Mouse (Mus musculus) kidney, embryonic 14.5 days (tissue): ENCODE results near the gene Selenok. TPM values are rescaled to one million over a fixed set of nuclear protein-coding genes. Genes with fewer than 3 reads are reported as not detected.
A peak's percentile ranks its signal among the peaks of the same experiment; 100 is the strongest.

Experiments
- ATAC-seq: fragments of 200-750 bp; cut with Nextera tagmentation; 2 replicates; pipeline ENCODE4 v1.8.0; 2017; ENCODE audit warnings: moderate number of reproducible peaks, mild to moderate bottlenecking, moderate TSS enrichment, moderate library complexity; ENCODE audit not compliant: low FRiP score, low TSS enrichment
- H3K27ac ChIP-seq: fragments of 300-500 bp; sonication (generic); 2 replicates; pipeline ENCODE4 v1.5.1; 2014; ENCODE audit warnings: low read depth, mild to moderate bottlenecking, low read length, moderate library complexity, mixed read lengths
- H3K27me3 ChIP-seq: fragments of 300-500 bp; sonication (generic); 2 replicates; pipeline ENCODE4 v1.6.1; 2014; ENCODE audit warnings: mild to moderate bottlenecking, low read length; ENCODE audit not compliant: control insufficient read depth, insufficient read depth
- H3K36me3 ChIP-seq: fragments of 300-500 bp; sonication (generic); 2 replicates; pipeline ENCODE4 v1.6.1; 2014; ENCODE audit warnings: low read length, mixed read lengths; ENCODE audit not compliant: control insufficient read depth, insufficient read depth
- H3K4me1 ChIP-seq: fragments of 300-500 bp; sonication (generic); 2 replicates; pipeline ENCODE4 v1.6.1; 2014; ENCODE audit warnings: low read length, mixed read lengths; ENCODE audit not compliant: control insufficient read depth, insufficient read depth
- H3K4me2 ChIP-seq: fragments of 300-500 bp; sonication (generic); replicated peaks from 2 replicates; pipeline ENCODE4 v1.6.1; 2014; ENCODE audit warnings: low read depth, mild to moderate bottlenecking, low read length
- H3K4me3 ChIP-seq: fragments of 300-500 bp; sonication (generic); 2 replicates; pipeline ENCODE4 v1.5.1; 2014; ENCODE audit warnings: mild to moderate bottlenecking, low read length
- H3K9ac ChIP-seq: fragments of 300-500 bp; sonication (generic); 2 replicates; pipeline ENCODE4 v1.6.1; 2014; ENCODE audit warnings: low read depth, mild to moderate bottlenecking, low read length, moderate library complexity
- H3K9me3 ChIP-seq: fragments of 300-500 bp; sonication (generic); 2 replicates; pipeline ENCODE4 v1.6.1; 2016; ENCODE audit warnings: low read length; ENCODE audit not compliant: control insufficient read depth
- WGBS: fragments of 180-500 bp; shearing (Covaris S2); extraction: QIAGEN DNeasy Blood & Tissue Kit; methylation state at CpG from one replicate; pipeline ENCODE4 v1.1.7; 2014; 5-methylcytosine and 5-hydroxymethylcytosine counted together
- polyA plus RNA-seq: library from polyadenylated mRNA; unstranded; fragments of >200 nt; fragmentation: Nextera tagmentation; extraction: Ambion mirVana; gene quantifications from 2 replicates; pipeline ENCODE4 v1.2.1, GENCODE M21; 2014

Gene Selenok
- polyA plus RNA-seq, 1 experiment from 2014 or later, result 203 TPM

GRCm38 (mm10) chr14:30008733-30009575 lies 40.8 kb downstream of the Selenok start, which contains the start of the genes Il17rb and Chdh:
Gene Il17rb (minus strand): TSS chr14:30008896.
Gene Chdh (plus strand): TSS chr14:30009023.
- H3K27ac ChIP-seq, result no peak within 1 kb of the TSS
- H3K9me3 ChIP-seq, result no peaks in the 10 kb centered on the region
- WGBS, result 8% methylated on average over 54 of the region's 54 CpGs
- H3K4me2 ChIP-seq, result peak within 1 kb of the TSS; percentile 78
- 0 out of 2 replicates have a peak, but pooled peaks cover 8% of the 10 kb centered on the region for H3K4me1 ChIP-seq
- H3K36me3 ChIP-seq, result no peaks in the 10 kb centered on the region
- peak within 1 kb of the TSS; percentile 55 for H3K9ac ChIP-seq
- peak; percentile 76 for ATAC-seq
- H3K4me3 ChIP-seq, result peak within 1 kb of the TSS; percentile 42
- H3K27me3 ChIP-seq, result peaks cover 5% of the 10 kb centered on the region; the same call in 1 of the 2 replicates

DNA sequence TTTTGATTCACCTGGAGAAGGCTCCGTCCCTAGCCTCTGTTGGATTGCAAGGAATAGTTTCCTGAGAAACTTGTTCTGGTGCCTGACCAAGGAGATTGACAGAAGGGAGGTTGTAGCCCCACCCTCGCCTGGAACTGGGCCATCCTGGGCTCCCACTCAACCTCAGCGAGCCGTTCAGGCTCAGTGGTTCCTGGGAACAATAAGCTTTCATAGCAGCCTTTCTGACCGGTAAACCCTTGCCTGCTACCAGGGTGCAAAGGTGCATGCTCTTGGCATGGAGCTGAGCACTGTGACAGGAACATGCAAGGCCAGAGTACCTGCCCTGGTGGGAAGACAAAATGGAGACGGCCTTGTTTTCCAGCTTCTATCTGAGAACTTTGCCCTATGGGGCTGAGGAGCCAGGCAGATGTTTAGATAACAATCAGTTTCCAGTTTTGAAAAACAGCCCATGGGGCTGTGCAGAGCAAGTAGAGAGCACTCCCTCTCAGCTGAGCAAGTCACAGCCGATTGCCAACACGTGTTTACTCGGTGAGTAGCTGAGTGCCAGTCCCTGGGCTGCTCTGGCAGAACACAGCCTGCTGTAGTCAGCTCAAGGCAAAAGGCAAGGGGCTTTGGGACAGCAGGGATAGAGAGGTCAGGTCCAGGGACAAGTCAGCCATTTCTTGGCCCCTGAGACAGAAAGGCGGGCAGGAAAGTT lies 41.9 kb downstream of the Selenok start:
- peak; percentile 36; the same call in 1 of the 2 replicates for ATAC-seq
- H3K4me3 ChIP-seq, result no peak overlapping the region
- peaks cover 5% of the 10 kb centered on the region; the same call in 1 of the 2 replicates for H3K27me3 ChIP-seq
- H3K4me2 ChIP-seq, result no peak overlapping the region
- H3K9ac ChIP-seq, result no peak overlapping the region
- no peaks in the 10 kb centered on the region for H3K9me3 ChIP-seq
- H3K27ac ChIP-seq, result no peak overlapping the region
- WGBS, result 62% methylated on average over 10 of the region's 10 CpGs
- H3K36me3 ChIP-seq, result no peaks in the 10 kb centered on the region
- H3K4me1 ChIP-seq, result 0 out of 2 replicates have a peak, but pooled peaks cover 8% of the 10 kb centered on the region

- H3K4me3 ChIP-seq, result no peak overlapping the region
- no peak overlapping the region for H3K9ac ChIP-seq
- H3K27ac ChIP-seq, result no peak overlapping the region
- no peaks in the 10 kb centered on the region for H3K36me3 ChIP-seq
- 71% methylated on average over 10 of the region's 10 CpGs for WGBS
- 0 out of 2 replicates have a peak, but pooled peaks cover 8% of the 10 kb centered on the region for H3K4me1 ChIP-seq
- no peak overlapping the region for H3K4me2 ChIP-seq
- ATAC-seq, result no peak
- H3K27me3 ChIP-seq, result peaks cover 5% of the 10 kb centered on the region; the same call in 1 of the 2 replicates
- no peaks in the 10 kb centered on the region for H3K9me3 ChIP-seq
Observed at GRCm38 (mm10) chr14:30011886-30012560, 43.9 kb downstream of the Selenok start.

DNA sequence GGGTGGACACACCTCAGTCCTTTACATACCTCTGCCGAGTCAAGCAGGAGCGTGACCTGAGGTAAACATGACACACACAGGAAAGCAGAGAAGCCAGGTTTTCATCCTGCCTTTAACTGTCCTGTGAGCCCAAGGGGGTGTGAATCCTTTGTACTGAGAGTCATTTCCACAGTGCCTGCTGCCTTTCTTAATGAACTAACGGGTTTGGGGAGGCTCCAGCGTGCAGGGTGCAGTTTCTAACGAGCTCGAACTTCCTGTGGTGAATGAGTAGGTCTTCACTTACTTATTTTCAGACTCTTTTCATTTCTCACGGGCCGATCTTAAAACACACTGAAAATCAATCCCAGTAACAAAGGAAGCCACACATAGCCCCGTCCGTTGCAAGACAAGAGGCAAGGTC lies 46.4 kb downstream of the Selenok start:
- no peaks in the 10 kb centered on the region for H3K9me3 ChIP-seq
- no peaks in the 10 kb centered on the region for H3K36me3 ChIP-seq
- 47% methylated on average over 10 of the region's 10 CpGs for WGBS
- H3K9ac ChIP-seq, result no peak overlapping the region
- no peak for ATAC-seq
- H3K4me3 ChIP-seq, result no peak overlapping the region
- no peak overlapping the region for H3K4me2 ChIP-seq
- no peaks in the 10 kb centered on the region for H3K4me1 ChIP-seq
- no peaks in the 10 kb centered on the region for H3K27me3 ChIP-seq
- no peak overlapping the region for H3K27ac ChIP-seq

DNA sequence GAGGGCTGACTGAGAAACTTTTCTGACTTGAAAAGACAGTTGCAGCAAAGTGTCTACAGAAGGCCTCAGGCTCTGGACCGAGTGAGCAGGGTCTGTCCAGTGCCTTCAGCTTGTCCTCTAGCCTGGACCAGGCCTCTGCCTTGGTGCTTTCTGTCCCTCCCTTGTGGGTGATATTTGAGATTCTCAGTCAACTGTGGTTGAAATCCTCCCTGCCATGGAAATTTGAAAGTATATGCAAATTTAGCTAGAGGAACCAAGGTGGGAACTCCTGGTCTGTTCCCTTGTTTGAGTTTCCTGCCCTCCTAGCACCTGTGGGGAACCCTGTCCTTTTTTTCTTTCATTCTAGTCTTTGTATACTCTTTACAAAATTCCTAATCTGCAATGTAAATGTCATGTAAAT lies 46.9 kb downstream of the Selenok start:
- no peaks in the 10 kb centered on the region for H3K4me1 ChIP-seq
- WGBS, result 60% methylated on average over 1 of the region's 1 CpGs

DNA sequence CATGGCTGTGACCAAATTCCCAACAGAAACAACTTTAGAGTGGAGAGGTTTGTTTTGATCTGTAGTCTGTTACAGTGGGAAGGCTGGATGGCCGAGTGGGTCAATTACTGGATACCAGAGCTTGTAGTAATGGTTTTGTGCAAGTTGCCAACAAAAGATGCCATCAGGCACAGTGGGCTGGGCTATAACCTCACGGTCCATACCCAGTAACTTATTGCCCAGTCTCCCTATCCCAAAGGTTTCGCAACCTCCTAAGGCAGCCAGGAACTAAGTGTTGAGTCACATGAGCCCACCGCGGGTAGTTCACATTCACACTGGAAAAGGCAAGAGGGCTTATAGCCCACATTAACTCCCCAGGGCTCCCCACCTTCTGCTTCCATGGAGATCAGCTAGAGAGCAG lies 48.6 kb downstream of the Selenok start:
- Histone ChIP-seq H3K4me2 (no peak overlapping the region), H3K27me3 (no peaks in the 10 kb centered on the region), H3K4me3 (no peak overlapping the region), H3K4me1 (no peaks in the 10 kb centered on the region), H3K36me3 (no peaks in the 10 kb centered on the region), H3K9ac (no peak overlapping the region), H3K9me3 (no peaks in the 10 kb centered on the region), H3K27ac (no peak overlapping the region)
- WGBS, result 88% methylated on average over 5 of the region's 5 CpGs
- no peak for ATAC-seq

More for the DNA sequence above, 46.9 kb downstream of the Selenok start:
- H3K4me3 ChIP-seq, result no peak overlapping the region
- H3K9me3 ChIP-seq, result no peaks in the 10 kb centered on the region
- H3K36me3 ChIP-seq, result no peaks in the 10 kb centered on the region
- H3K27me3 ChIP-seq, result no peaks in the 10 kb centered on the region
- no peak overlapping the region for H3K9ac ChIP-seq
- no peak overlapping the region for H3K4me2 ChIP-seq
- no peak for ATAC-seq
- no peak overlapping the region for H3K27ac ChIP-seq

DNA sequence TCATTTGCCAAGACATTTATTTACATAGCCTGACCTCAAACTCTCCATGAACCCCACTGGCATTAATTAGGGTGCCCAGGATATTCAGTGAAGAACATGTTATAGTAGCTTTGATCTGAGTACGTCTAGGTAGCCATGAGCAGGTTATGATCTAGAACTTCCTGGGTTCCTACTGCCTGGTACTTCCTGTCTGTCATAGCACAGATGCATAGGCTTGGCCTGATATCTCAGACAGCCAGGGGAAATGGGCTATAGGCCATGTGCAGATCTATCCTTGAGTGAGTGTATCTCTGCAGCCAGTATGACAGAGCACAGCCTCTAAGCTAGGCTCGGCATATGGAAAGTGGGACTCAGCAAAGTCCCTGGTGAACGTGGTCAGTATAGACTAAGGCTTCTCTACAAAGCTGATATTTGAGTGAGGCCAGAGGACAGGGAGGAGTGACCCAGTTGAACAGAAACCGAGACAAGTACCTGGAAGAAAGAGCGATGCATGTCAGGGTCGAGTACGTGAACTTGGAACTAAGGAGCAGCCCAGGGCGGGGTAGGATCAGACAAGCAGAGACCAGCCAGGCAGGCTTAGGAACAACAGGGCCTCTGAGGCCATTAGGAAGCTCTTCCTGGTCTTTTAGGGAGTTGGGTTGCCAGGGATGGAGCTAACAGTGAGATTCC lies 49.8 kb downstream of the Selenok start:
- WGBS, result 82% methylated on average over 8 of the region's 8 CpGs
- H3K36me3 ChIP-seq, result no peaks in the 10 kb centered on the region
- H3K4me1 ChIP-seq, result no peaks in the 10 kb centered on the region
- no peaks in the 10 kb centered on the region for H3K27me3 ChIP-seq
- H3K9me3 ChIP-seq, result no peaks in the 10 kb centered on the region
- ATAC-seq, result no peak
- H3K4me2 ChIP-seq, result no peak overlapping the region
- no peak overlapping the region for H3K4me3 ChIP-seq
- no peak overlapping the region for H3K9ac ChIP-seq
- no peak overlapping the region for H3K27ac ChIP-seq

GRCm38 (mm10) chr14:30018463-30018801 lies 50.3 kb downstream of the Selenok start:
- Histone ChIP-seq H3K27ac (no peak overlapping the region), H3K4me2 (no peak overlapping the region), H3K27me3 (no peaks in the 10 kb centered on the region), H3K9ac (no peak overlapping the region), H3K4me3 (no peak overlapping the region), H3K36me3 (no peaks in the 10 kb centered on the region), H3K9me3 (no peaks in the 10 kb centered on the region), H3K4me1 (no peaks in the 10 kb centered on the region)
- 95% methylated on average over 4 of the region's 4 CpGs for WGBS
- ATAC-seq, result no peak
